Mouse (Mus musculus): ENCODE results near the gene Gm9958. TPM values are rescaled to one million over a fixed set of nuclear protein-coding genes. Genes with fewer than 3 reads are reported as not detected.

Gm9958 gene
- total RNA-seq, 4 experiments from 2014 or later: 1.1 to 3.1 (median 2.2) TPM

DNA sequence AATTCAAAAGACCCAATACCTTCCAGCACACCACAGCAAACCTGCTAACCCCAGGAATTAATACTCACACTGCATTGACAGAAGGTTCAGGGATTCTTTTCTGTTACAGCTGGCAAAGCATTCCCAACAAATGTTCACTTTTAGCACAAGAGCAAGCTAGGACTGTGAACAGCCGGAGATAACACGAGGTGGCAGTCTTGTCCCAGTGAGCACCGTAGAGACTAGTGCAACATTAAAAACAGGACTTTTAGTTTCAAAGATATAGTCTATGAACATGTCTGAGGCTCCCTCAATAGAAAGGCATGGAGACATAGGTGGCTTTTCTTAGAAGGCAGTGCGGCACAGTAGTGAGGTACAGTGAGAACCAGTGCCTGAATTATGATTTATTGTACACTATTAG is 38.2 kb downstream of the Gm9958 start:
- peak; percentile 34 to 62 for DNase-seq (ENCODE audit: low spot score in 2 of 2)

DNA sequence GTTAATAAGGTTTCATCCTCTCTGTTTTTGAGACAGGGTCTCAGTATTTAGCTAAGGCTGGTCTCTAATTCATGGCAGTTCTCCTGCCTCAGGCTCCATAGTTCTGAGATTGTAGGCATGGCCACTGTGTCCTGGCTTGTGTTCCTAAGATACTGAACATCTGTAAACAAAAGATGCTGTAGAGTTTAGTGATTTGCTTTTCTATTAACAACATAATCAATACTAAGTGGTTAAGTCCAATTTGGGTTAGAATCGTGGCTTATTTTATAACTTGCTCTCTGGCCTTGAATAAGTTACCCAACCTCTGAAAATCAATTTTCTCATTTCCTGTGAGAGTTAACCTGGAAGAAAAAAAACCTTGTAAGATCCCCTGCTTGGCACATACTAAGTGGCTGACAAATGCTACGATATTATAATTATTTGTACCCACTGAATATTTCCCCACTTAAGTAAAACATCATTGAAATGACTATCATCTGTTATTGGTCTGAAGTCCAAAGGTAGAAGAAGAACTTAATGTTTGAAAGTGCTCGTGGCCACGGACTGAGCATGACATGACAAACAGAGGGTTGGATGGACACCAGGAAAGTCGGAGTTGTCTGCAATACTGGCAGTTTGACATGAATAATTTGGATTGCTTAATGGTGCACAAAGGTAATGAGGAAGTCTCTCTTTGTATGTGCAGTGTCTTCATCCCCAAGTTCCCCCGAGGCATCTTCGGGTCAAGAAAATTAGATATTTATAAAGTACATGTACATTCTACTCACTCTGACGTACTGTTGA is 47.3 kb downstream of the Gm9958 start:
- DNase-seq (ENCODE audit: low spot score in 2 of 2): no peak

DNA sequence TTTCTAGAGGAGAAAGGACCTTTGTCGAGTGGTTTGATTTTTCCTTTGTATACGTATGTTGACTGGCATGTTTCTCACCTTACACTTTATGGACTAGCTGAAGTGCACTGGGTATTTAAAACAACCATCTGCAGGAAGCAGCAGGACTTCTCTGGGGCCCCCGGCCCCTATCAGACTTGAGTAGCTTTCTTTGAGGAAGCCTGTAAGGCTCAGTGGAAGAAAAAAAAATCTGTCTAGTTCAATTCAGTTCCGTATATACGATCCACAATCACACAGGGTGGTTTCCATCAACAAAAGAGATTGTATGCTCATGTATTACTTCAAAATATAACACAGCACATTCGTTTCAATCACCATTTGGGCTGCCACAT is 47.9 kb downstream of the Gm9958 start:
- DNase-seq (ENCODE audit: low spot score in 2 of 2): no peak

Other genes with a start within 250 kb of the Gm9958 start
- gene Cox18, start 143.2 kb upstream of the Gm9958 start, total RNA-seq (2022): 10 to 100 TPM; 21.4 to 24.0 (median 23.2) TPM
- gene Ankrd17, start 627 bp upstream of the Gm9958 start, total RNA-seq (2022): 100 to 1,000 TPM; 100 to 122 (median 114) TPM
- gene Alb, start 93.7 kb downstream of the Gm9958 start, total RNA-seq (2022): under 1 TPM in 1 of 4 experiments, not detected in 3; 0.21 TPM
- under 1 TPM in 2 of 4 experiments, not detected in 2; 0.36 to 0.45 TPM for gene Afp, start 123.5 kb downstream of the Gm9958 start, total RNA-seq (2022)
- under 1 TPM in 1 of 4 experiments, not detected in 3; 0.21 TPM for gene Afm, start 151.7 kb downstream of the Gm9958 start, total RNA-seq (2022)
- gene 5830473C10Rik, start 193.9 kb downstream of the Gm9958 start, total RNA-seq (2022): under 1 TPM in 1 of 4 experiments, not detected in 3; 0.16 TPM